Mouse (Mus musculus) limb, embryonic 15.5 days (tissue): ENCODE measurements around the gene Zbtb45. TPM values are rescaled to one million over a fixed set of nuclear protein-coding genes. Genes with fewer than 3 reads are reported as not detected.

Experiments used
- ATAC-seq: fragments of 200-750 bp; cut with Nextera tagmentation; 2 replicates; pipeline ENCODE4 v1.8.0; 2017; ENCODE audit warnings: low read depth, moderate TSS enrichment; ENCODE audit not compliant: insufficient number of reproducible peaks, low FRiP score, low TSS enrichment
- H3K27ac ChIP-seq: fragments of 300-500 bp; sonication (generic); 2 replicates; pipeline ENCODE4 v1.5.1; 2015; ENCODE audit warnings: moderate library complexity, mild to moderate bottlenecking, inconsistent platforms
- H3K27me3 ChIP-seq: fragments of 300-500 bp; sonication (generic); 2 replicates; pipeline ENCODE4 v1.6.1; 2015; ENCODE audit warnings: inconsistent platforms
- H3K36me3 ChIP-seq: fragments of 300-500 bp; sonication (generic); 2 replicates; pipeline ENCODE4 v1.6.1; 2015; ENCODE audit warnings: inconsistent platforms
- H3K4me1 ChIP-seq: fragments of 300-500 bp; sonication (generic); 2 replicates; pipeline ENCODE4 v1.6.1; 2015; ENCODE audit warnings: inconsistent platforms
- H3K4me2 ChIP-seq: fragments of 300-500 bp; sonication (generic); 2 replicates; pipeline ENCODE4 v1.6.1; 2015; ENCODE audit warnings: mild to moderate bottlenecking, inconsistent platforms
- H3K4me3 ChIP-seq: fragments of 300-500 bp; sonication (generic); 2 replicates; pipeline ENCODE4 v1.5.1; 2015; ENCODE audit warnings: mild to moderate bottlenecking, inconsistent platforms
- H3K9ac ChIP-seq: fragments of 300-500 bp; sonication (generic); 2 replicates; pipeline ENCODE4 v1.6.1; 2015; ENCODE audit warnings: inconsistent platforms
- H3K9me3 ChIP-seq: fragments of 300-500 bp; sonication (generic); 2 replicates; pipeline ENCODE4 v1.6.1; 2016; ENCODE audit warnings: inconsistent platforms
- WGBS: fragments of 180-500 bp; shearing (Covaris S2); methylation state at CpG from one replicate; pipeline ENCODE4 v1.1.7; 2015; 5-methylcytosine and 5-hydroxymethylcytosine counted together
- polyA plus RNA-seq: library from polyadenylated mRNA; unstranded; fragments of >200 nt; fragmentation: Nextera tagmentation; extraction: Ambion mirVana; gene quantifications from 2 replicates; pipeline ENCODE4 v1.2.1, GENCODE M21; 2015

Zbtb45 gene
- polyA plus RNA-seq, 1 experiment from 2014 or later, result 23.7 TPM

GRCm38 (mm10) chr7:12986906-12987305 is 22.9 kb downstream of the Zbtb45 start:
- no peak overlapping the region for H3K4me2 ChIP-seq
- no peak overlapping the region for H3K27ac ChIP-seq
- no peak overlapping the region for H3K9ac ChIP-seq
- no peaks in the 10 kb centered on the region for H3K27me3 ChIP-seq
- no peak overlapping the region for H3K4me3 ChIP-seq
- 81% methylated on average over 8 of the region's 8 CpGs for WGBS
- H3K4me1 ChIP-seq, result no peaks in the 10 kb centered on the region
- no peak for ATAC-seq
- peaks cover 7% of the 10 kb centered on the region for H3K36me3 ChIP-seq
- H3K9me3 ChIP-seq, result no peaks in the 10 kb centered on the region

- no peak for ATAC-seq
- no peaks in the 10 kb centered on the region for H3K27me3 ChIP-seq
- H3K4me2 ChIP-seq, result no peak overlapping the region
- H3K36me3 ChIP-seq, result peaks cover 8% of the 10 kb centered on the region
- H3K27ac ChIP-seq, result no peak overlapping the region
- H3K9ac ChIP-seq, result no peak overlapping the region
- H3K9me3 ChIP-seq, result no peaks in the 10 kb centered on the region
- no peak overlapping the region for H3K4me3 ChIP-seq
- 65% methylated on average over 1 of the region's 1 CpGs for WGBS
- no peaks in the 10 kb centered on the region for H3K4me1 ChIP-seq
Observed at GRCm38 (mm10) chr7:12985724-12986123, 24.1 kb downstream of the Zbtb45 start.

- H3K27ac ChIP-seq, result no peak overlapping the region
- no peak overlapping the region for H3K4me3 ChIP-seq
- no peak for ATAC-seq
- H3K9me3 ChIP-seq, result no peaks in the 10 kb centered on the region
- peaks cover 8% of the 10 kb centered on the region for H3K36me3 ChIP-seq
- peaks cover 16% of the 10 kb centered on the region for H3K4me1 ChIP-seq
- WGBS, result 82% methylated on average over 7 of the region's 7 CpGs
- H3K4me2 ChIP-seq, result no peak overlapping the region
- H3K9ac ChIP-seq, result no peak overlapping the region
- no peaks in the 10 kb centered on the region for H3K27me3 ChIP-seq
Observed at GRCm38 (mm10) chr7:12980291-12980690, 29.5 kb downstream of the Zbtb45 start.

GRCm38 (mm10) chr7:12979776-12980175 is 30.1 kb downstream of the Zbtb45 start:
- 41% methylated on average over 6 of the region's 6 CpGs for WGBS
- H3K4me1 ChIP-seq, result peaks cover 16% of the 10 kb centered on the region
- no peak overlapping the region for H3K4me2 ChIP-seq
- no peak overlapping the region for H3K27ac ChIP-seq
- H3K4me3 ChIP-seq, result no peak overlapping the region
- H3K9ac ChIP-seq, result no peak overlapping the region
- ATAC-seq, result no peak
- no peaks in the 10 kb centered on the region for H3K9me3 ChIP-seq
- H3K36me3 ChIP-seq, result peaks cover 8% of the 10 kb centered on the region
- H3K27me3 ChIP-seq, result no peaks in the 10 kb centered on the region

- Histone ChIP-seq H3K36me3 (peaks cover 8% of the 10 kb centered on the region), H3K27ac (peak overlapping the region; percentile 98; the same call in 1 of the 2 replicates), H3K4me2 (peak overlapping the region; percentile 75), H3K4me3 (0 out of 2 replicates have a peak overlapping the region, but pooled peaks have one; percentile 64), H3K9me3 (no peaks in the 10 kb centered on the region), H3K9ac (no peak overlapping the region), H3K27me3 (no peaks in the 10 kb centered on the region), H3K4me1 (peaks cover 16% of the 10 kb centered on the region)
- no peak for ATAC-seq
- WGBS, result 79% methylated on average over 18 of the region's 18 CpGs
Observed at GRCm38 (mm10) chr7:12978931-12979722, 30.7 kb downstream of the Zbtb45 start.

GRCm38 (mm10) chr7:12977682-12978389 is 32.0 kb downstream of the Zbtb45 start, which contains the start of gene Zfp446:
TSS of gene Zfp446 (plus strand) at chr7:12977848.
- Histone ChIP-seq H3K4me3 (peak within 1 kb of the TSS; percentile 64), H3K27ac (peak within 1 kb of the TSS; percentile 98), H3K27me3 (no peaks in the 10 kb centered on the region), H3K36me3 (peaks cover 15% of the 10 kb centered on the region), H3K9me3 (no peaks in the 10 kb centered on the region), H3K4me2 (peak within 1 kb of the TSS; percentile 75), H3K9ac (peak within 1 kb of the TSS; percentile 63), H3K4me1 (peaks cover 16% of the 10 kb centered on the region)
- peak; percentile 99 for ATAC-seq
- under 1% methylated on average over 49 of the region's 49 CpGs for WGBS

- H3K9ac ChIP-seq, result no peak overlapping the region
- no peaks in the 10 kb centered on the region for H3K27me3 ChIP-seq
- peaks cover 50% of the 10 kb centered on the region for H3K36me3 ChIP-seq
- 93% methylated on average over 25 of the region's 25 CpGs for WGBS
- ATAC-seq, result no peak
- peaks cover 10% of the 10 kb centered on the region for H3K4me1 ChIP-seq
- no peak overlapping the region for H3K4me2 ChIP-seq
- H3K4me3 ChIP-seq, result no peak overlapping the region
- H3K9me3 ChIP-seq, result no peaks in the 10 kb centered on the region
- H3K27ac ChIP-seq, result no peak overlapping the region
Observed at GRCm38 (mm10) chr7:12970906-12971305, 38.9 kb downstream of the Zbtb45 start.

GRCm38 (mm10) chr7:12966104-12966845 is 43.6 kb downstream of the Zbtb45 start:
- peaks cover 17% of the 10 kb centered on the region for H3K4me1 ChIP-seq
- WGBS, result under 1% methylated on average over 28 of the region's 29 CpGs
- H3K4me3 ChIP-seq, result peak overlapping the region; percentile 92
- H3K27me3 ChIP-seq, result no peaks in the 10 kb centered on the region
- peak overlapping the region; percentile 92 for H3K9ac ChIP-seq
- H3K4me2 ChIP-seq, result peak overlapping the region; percentile 84
- H3K9me3 ChIP-seq, result no peaks in the 10 kb centered on the region
- peaks cover 28% of the 10 kb centered on the region for H3K36me3 ChIP-seq
- H3K27ac ChIP-seq, result peak overlapping the region; percentile 94
- ATAC-seq, result peak; percentile 37; the same call in 1 of the 2 replicates

GRCm38 (mm10) chr7:12965678-12966091 is 44.1 kb downstream of the Zbtb45 start, which contains the start of gene Zfp324:
TSS of gene Zfp324 (plus strand) at chr7:12965838.
- peaks cover 17% of the 10 kb centered on the region for H3K4me1 ChIP-seq
- peak within 1 kb of the TSS; percentile 92 for H3K4me3 ChIP-seq
- 0% methylated on average over 23 of the region's 23 CpGs for WGBS
- H3K4me2 ChIP-seq, result peak within 1 kb of the TSS; percentile 84
- peaks cover 22% of the 10 kb centered on the region for H3K36me3 ChIP-seq
- ATAC-seq, result peak; percentile 87
- H3K27ac ChIP-seq, result peak within 1 kb of the TSS; percentile 94
- H3K27me3 ChIP-seq, result no peaks in the 10 kb centered on the region
- peak within 1 kb of the TSS; percentile 92 for H3K9ac ChIP-seq
- no peaks in the 10 kb centered on the region for H3K9me3 ChIP-seq

- Histone ChIP-seq H3K4me3 (peak overlapping the region; percentile 54), H3K4me2 (peak overlapping the region; percentile 62), H3K9me3 (no peaks in the 10 kb centered on the region), H3K27me3 (no peaks in the 10 kb centered on the region), H3K9ac (peak overlapping the region; percentile 62), H3K27ac (peak overlapping the region; percentile 93), H3K4me1 (peaks cover 8% of the 10 kb centered on the region), H3K36me3 (no peaks in the 10 kb centered on the region)
- 2% methylated on average over 29 of the region's 29 CpGs for WGBS
- peak; percentile 75; the same call in 1 of the 2 replicates for ATAC-seq
Observed at GRCm38 (mm10) chr7:12961511-12962141, 48.2 kb downstream of the Zbtb45 start.

GRCm38 (mm10) chr7:12959718-12960117 is 50.1 kb downstream of the Zbtb45 start:
- WGBS, result 32% methylated on average over 4 of the region's 4 CpGs
- H3K9ac ChIP-seq, result no peak overlapping the region
- no peak overlapping the region for H3K27ac ChIP-seq
- no peak for ATAC-seq
- no peaks in the 10 kb centered on the region for H3K36me3 ChIP-seq
- no peaks in the 10 kb centered on the region for H3K9me3 ChIP-seq
- H3K27me3 ChIP-seq, result no peaks in the 10 kb centered on the region
- no peaks in the 10 kb centered on the region for H3K4me1 ChIP-seq
- H3K4me3 ChIP-seq, result no peak overlapping the region
- H3K4me2 ChIP-seq, result no peak overlapping the region
